In genomic region chr9:76122888-76123287, GRCm38 (mm10) we compare ENCODE assay signal across 8 mouse cellular contexts.
A peak's percentile ranks its signal among the peaks of the same experiment; 100 is the strongest.
DNase-seq lines count a peak whose midpoint lies in the region; ATAC-seq and TF ChIP-seq lines count a peak whose summit lies in the region.
"Not testable (repeated sequence)": the region's sequence is repeated elsewhere in the genome, so short reads cannot be mapped to it uniquely, and the experiment has no call there.

No protein-coding gene starts in this region.

- not testable (repeated sequence) for H3K4me2 ChIP-seq in forebrain, embryonic 11.5 days (ENCODE audit: low read depth, low read length, severe bottlenecking); heart, postnatal 0 days (ENCODE audit: low read depth, low read length); limb, embryonic 11.5 days (ENCODE audit: low read depth, severe bottlenecking); midbrain, embryonic 16.5 days (ENCODE audit: low read length)

- TF ChIP-seq CTCF in G1E (IDR thresholded peaks at IDR 0.05; ENCODE audit: low read depth, low read length): not testable (repeated sequence)
- peak; percentile 77 for TF ChIP-seq CTCF in heart, postnatal 0 days (IDR thresholded peaks at IDR 0.05; ENCODE audit: low read depth)

- H3K27ac ChIP-seq in forebrain, embryonic 11.5 days (ENCODE audit: low read depth, low read length); heart, postnatal 0 days (ENCODE audit: low read depth); limb, embryonic 11.5 days (replicated peaks; ENCODE audit: low read depth, low read length); midbrain, embryonic 16.5 days (ENCODE audit: low read length): not testable (repeated sequence)

- not testable (repeated sequence) for H3K4me1 ChIP-seq in G1E (ENCODE audit: insufficient read depth, low read depth, low read length); forebrain, embryonic 11.5 days (replicated peaks; ENCODE audit: control insufficient read depth, insufficient read depth, low read length); heart, postnatal 0 days (ENCODE audit: control insufficient read depth, insufficient read depth); limb, embryonic 11.5 days (ENCODE audit: control insufficient read depth, insufficient read depth, low read length); midbrain, embryonic 16.5 days (ENCODE audit: control insufficient read depth, insufficient read depth, low read length)

- not testable (repeated sequence) for H3K9me3 ChIP-seq in G1E (replicated peaks); forebrain, embryonic 11.5 days (ENCODE audit: control insufficient read depth, low read length); heart, postnatal 0 days (replicated peaks; ENCODE audit: control insufficient read depth, low read length); limb, embryonic 11.5 days (ENCODE audit: control insufficient read depth, low read length); midbrain, embryonic 16.5 days (replicated peaks; ENCODE audit: control insufficient read depth, low read length, poor library complexity, severe bottlenecking)

- not testable (repeated sequence) for ATAC-seq in G1E (ENCODE audit: extremely low read depth, insufficient number of reproducible peaks, low FRiP score, poor library complexity, severe bottlenecking); heart, postnatal 0 days (ENCODE audit: insufficient read depth, low read depth); limb, embryonic 11.5 days (ENCODE audit: insufficient number of reproducible peaks, low FRiP score, low TSS enrichment, low read depth)
- peak; percentile 51; the same call in 1 of the 2 replicates for ATAC-seq in forebrain, embryonic 11.5 days (replicated peaks; ENCODE audit: low FRiP score)
- 0 out of 2 replicates have a peak, but pooled peaks have one; percentile 76 for ATAC-seq in midbrain, embryonic 16.5 days

- H3K4me3 ChIP-seq in G1E (ENCODE audit: low read depth, low read length); forebrain, embryonic 11.5 days (ENCODE audit: low read depth, low read length); heart, postnatal 0 days (ENCODE audit: low read depth, low read length); limb, embryonic 11.5 days (ENCODE audit: low read depth, low read length); midbrain, embryonic 16.5 days (ENCODE audit: low read depth, low read length): not testable (repeated sequence)

- not testable (repeated sequence) for TF ChIP-seq EP300 in heart, postnatal 0 days (IDR thresholded peaks at IDR 0.05; ENCODE audit: low read depth)

- 5% methylated on average over 2 of the region's 2 CpGs for WGBS in forebrain, embryonic 11.5 days
- 0% methylated on average over 2 of the region's 2 CpGs for WGBS in heart, postnatal 0 days
- WGBS in limb, embryonic 11.5 days: 0% methylated on average over 2 of the region's 2 CpGs
- WGBS in midbrain, embryonic 16.5 days: 0% methylated on average over 2 of the region's 2 CpGs

- H3K27me3 ChIP-seq in G1E (ENCODE audit: insufficient read depth, low read length); forebrain, embryonic 11.5 days (ENCODE audit: control insufficient read depth, insufficient read depth, low read length); heart, postnatal 0 days (ENCODE audit: control insufficient read depth, insufficient read depth, low read length); limb, embryonic 11.5 days (ENCODE audit: control insufficient read depth, insufficient read depth, low read length); midbrain, embryonic 16.5 days (ENCODE audit: control insufficient read depth, insufficient read depth, low read depth, low read length): not testable (repeated sequence)

- not testable (repeated sequence) for H3K9ac ChIP-seq in forebrain, embryonic 11.5 days (ENCODE audit: low read length); heart, postnatal 0 days (replicated peaks; ENCODE audit: low read depth, low read length); limb, embryonic 11.5 days (ENCODE audit: low read length); midbrain, embryonic 16.5 days (ENCODE audit: low read depth, low read length)

- peak; percentile 2 for DNase-seq in G1E (ENCODE audit: low spot score)
- DNase-seq in c-Kit-positive CD71-positive TER-119-positive erythroid progenitor cells, embryonic 14.5 days (ENCODE audit: low spot score): peak; percentile 50
- peak; percentile 66 for DNase-seq in forebrain, embryonic 11.5 days (ENCODE audit: low spot score)
- peak; percentile 67 for DNase-seq in heart, postnatal 0 days (ENCODE audit: low spot score)
- DNase-seq in kidney, postnatal 14 days: peak; percentile 72
- peak; percentile 73 for DNase-seq in limb, embryonic 11.5 days (ENCODE audit: low spot score)
- DNase-seq in telencephalon, adult 2 months (ENCODE audit: low read depth, low spot score): peak; percentile 47

- H3K36me3 ChIP-seq in G1E (replicated peaks); forebrain, embryonic 11.5 days (ENCODE audit: control insufficient read depth, insufficient read depth, low read length); heart, postnatal 0 days (replicated peaks; ENCODE audit: control insufficient read depth, insufficient read depth, low read length); limb, embryonic 11.5 days (ENCODE audit: control insufficient read depth, insufficient read depth, low read length); midbrain, embryonic 16.5 days (ENCODE audit: control insufficient read depth, insufficient read depth, low read length): not testable (repeated sequence)

Comparison
In these comparisons a context has a peak if more than half of its experiments do, and no peak if none do; other contexts are left out.
1. DNase-seq: peak in every context shown above with its lines; median percentile 73 in limb, embryonic 11.5 days; 72 in kidney, postnatal 14 days; 67 in heart, postnatal 0 days; 66 in forebrain, embryonic 11.5 days; 50 in c-Kit-positive CD71-positive TER-119-positive erythroid progenitor cells, embryonic 14.5 days; 47 in telencephalon, adult 2 months; 2 in G1E.